ENCODE assay signal across 1 mouse cellular context in the genomic region with DNA sequence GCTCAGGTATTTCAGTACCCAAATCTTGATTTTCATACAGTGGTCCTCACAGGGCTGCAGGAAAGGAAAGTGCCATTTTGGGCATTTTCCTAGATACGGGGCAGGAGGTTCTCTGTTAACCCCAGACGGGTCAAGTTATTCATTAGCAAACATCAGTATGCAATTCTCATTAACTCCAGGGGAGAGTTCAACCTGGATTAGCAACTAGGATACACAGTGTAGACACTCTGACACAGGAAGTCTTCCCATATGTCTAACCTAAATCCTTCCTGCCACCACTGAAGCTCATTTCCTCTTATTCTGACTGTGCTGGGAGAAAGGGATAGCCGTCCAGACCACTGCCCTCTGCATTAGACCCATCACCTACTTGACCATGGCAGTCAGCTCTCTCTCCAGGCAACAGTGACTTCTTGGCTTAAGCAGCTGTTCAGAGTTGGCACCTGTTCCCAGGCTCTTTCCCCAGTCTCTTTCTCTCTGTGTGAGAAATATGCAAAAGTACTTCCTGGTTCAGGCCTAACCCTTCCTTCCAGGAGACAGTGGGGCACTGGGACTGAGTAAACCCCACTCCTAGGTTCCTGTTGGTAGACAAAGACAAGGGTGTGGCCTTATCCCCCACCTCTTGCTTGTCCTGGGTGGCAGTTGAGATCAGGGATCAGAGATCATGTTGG.
TF ChIP-seq lines count a peak whose summit lies in the region.

No protein-coding gene starts in this region.

TF ChIP-seq in CH12.LX, 34 proteins besides CTCF, POLR2A, EP300 and RAD21:
- no peak for TF ChIP-seq MXI1 (IDR thresholded peaks at IDR 0.05; ENCODE audit: low read depth, low read length)
- TF ChIP-seq ELF1 (IDR thresholded peaks at IDR 0.05; ENCODE audit: low read depth, low read length): peak; percentile 45; the same call in 1 of the 2 replicates
